Mouse (Mus musculus) CD4-positive naive resting alpha-beta T cell, adult 57 days (primary cell): ENCODE data around the gene Gm6401. TPM values are rescaled to one million over a fixed set of nuclear protein-coding genes. Genes with fewer than 3 reads are reported as not detected.

Experiments
- total RNA-seq: library from RNA; stranded (reverse); gene quantifications from one replicate; pipeline ENCODE4 v1.2.4, GENCODE M21; 2023

The Gm6401 gene
- not detected for total RNA-seq

DNA sequence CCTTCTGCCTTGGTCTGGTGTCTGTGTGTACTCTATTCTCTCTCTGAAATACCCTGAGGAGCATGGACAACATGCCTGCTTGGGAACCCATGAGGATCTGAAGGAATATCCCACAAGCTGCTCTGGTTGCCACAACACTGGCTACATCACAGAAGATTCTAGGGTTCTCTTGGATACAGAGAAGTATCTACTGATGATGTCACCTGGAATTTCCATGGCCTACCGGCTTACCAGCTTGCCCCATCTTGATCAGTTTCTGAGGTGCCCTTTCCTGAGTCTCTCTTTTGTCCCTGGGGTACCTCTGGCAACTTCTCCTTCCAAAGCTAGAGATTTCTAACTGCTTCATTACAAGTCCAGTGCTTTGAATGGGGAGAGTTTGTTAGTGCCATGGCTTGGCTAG is at the start of gene Gm6401:
Gene Gm6401, minus strand, starts transcription at position 101 of the 400 bp plus-strand sequence.

DNA sequence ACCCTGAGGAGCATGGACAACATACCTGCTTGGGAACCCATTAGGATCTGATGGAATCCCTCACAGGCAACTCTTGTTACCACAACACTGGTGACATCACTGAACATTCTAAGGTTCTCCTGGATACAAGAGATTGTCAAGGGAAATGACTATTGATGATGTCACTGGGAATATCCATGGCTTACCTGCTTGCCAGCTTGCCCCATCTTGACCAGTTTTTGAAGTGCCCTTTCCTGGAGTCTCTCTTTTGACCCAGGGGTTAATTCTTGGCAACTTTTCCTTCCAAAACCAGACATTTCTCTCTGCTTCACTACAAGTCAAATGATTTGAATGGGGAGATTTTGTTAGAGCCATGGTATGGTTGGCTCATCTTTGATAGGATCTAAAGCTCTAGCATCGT is 15.5 kb upstream of the Gm6401 start, which contains the start of gene Gm3543:
Gene Gm3543, minus strand, starts transcription at position 101 of the 400 bp plus-strand sequence.

DNA sequence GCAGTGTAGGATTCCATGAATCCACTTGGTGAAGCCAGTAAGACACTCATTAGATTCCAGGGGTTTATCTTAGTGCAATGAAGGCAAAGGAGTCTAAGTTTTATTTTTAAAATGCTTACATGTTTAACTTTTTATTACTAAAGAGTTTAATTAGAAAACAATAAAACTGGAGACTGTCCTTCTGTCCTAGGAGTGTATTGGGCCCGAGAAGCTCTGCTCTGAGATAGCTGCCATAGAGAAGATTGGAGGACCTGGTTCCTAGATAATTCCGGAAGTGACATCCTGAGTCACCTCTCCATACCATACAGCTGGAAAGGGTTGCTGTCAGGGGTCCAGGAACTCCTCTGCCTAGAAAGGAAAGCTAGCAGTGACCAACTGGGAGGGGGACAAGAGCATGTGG is 24.0 kb downstream of the Gm6401 start, which contains the start of gene 1700024B05Rik:
Gene 1700024B05Rik, plus strand, starts transcription at position 301 of the 400 bp plus-strand sequence.

DNA sequence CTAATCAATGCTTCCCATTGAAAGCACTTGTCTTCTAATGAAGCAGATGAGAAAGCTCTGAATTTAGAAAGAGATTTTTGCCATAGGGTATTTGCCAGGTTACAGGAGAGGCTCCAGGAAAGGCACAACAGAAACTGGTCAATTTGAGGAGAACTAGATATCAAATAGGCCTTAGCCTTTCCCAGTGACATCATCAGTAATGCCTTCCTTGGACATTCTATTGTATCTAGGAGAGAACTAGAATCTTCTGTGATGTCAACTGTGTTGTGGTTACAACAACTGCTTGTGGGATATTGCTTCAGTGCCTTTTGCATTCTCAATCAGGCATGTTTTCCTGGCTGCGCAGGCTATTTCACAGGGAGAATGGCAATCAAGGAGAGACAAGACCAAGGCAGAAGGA is 43.1 kb downstream of the Gm6401 start, which contains the start of gene 1700049E17Rik1:
Gene 1700049E17Rik1, plus strand, starts transcription at position 301 of the 400 bp plus-strand sequence.

Other genes starting within 250 kb of the Gm6401 start
- not detected for gene Gm7929, start 217.3 kb downstream of the Gm6401 start, total RNA-seq
- not detected for gene Gm47189, start 195.5 kb downstream of the Gm6401 start, total RNA-seq
- not detected for gene Gm7980, start 60.6 kb downstream of the Gm6401 start, total RNA-seq
- gene 1700049E17Rik1, start 43.0 kb downstream of the Gm6401 start, total RNA-seq, result not detected
- not detected for gene 1700024B05Rik, start 23.9 kb downstream of the Gm6401 start, total RNA-seq
- gene Gm3543, start 15.4 kb upstream of the Gm6401 start, total RNA-seq, result not detected
- not detected for gene Gm7951, start 149.4 kb upstream of the Gm6401 start, total RNA-seq
- gene Gm17027, start 194.7 kb upstream of the Gm6401 start, total RNA-seq, result not detected
- gene Gm3573, start 222.9 kb upstream of the Gm6401 start, total RNA-seq, result not detected